Mouse (Mus musculus) hindbrain, embryonic 12.5 days (tissue): Measurements from ENCODE around the gene Pafah1b2. TPM values are rescaled to one million over a fixed set of nuclear protein-coding genes. Genes with fewer than 3 reads are reported as not detected.

Experiments
- ATAC-seq: fragments of 200-750 bp; cut with Nextera tagmentation; 2 replicates; pipeline ENCODE4 v1.8.0; 2017; ENCODE audit warnings: moderate TSS enrichment; ENCODE audit not compliant: low FRiP score
- H3K27ac ChIP-seq: fragments of 300-500 bp; sonication (generic); 2 replicates; pipeline ENCODE4 v1.5.1; 2016; ENCODE audit warnings: mild to moderate bottlenecking
- H3K27me3 ChIP-seq: fragments of 300-500 bp; sonication (generic); 2 replicates; pipeline ENCODE4 v1.6.1; 2016; ENCODE audit warnings: mild to moderate bottlenecking
- H3K36me3 ChIP-seq: fragments of 300-500 bp; sonication (generic); 2 replicates; pipeline ENCODE4 v1.6.1; 2016; ENCODE audit warnings: mild to moderate bottlenecking
- H3K4me1 ChIP-seq: fragments of 300-500 bp; sonication (generic); 2 replicates; pipeline ENCODE4 v1.6.1; 2016
- H3K4me2 ChIP-seq: fragments of 300-500 bp; sonication (generic); replicated peaks from 2 replicates; pipeline ENCODE4 v1.6.1; 2016; ENCODE audit warnings: mild to moderate bottlenecking
- H3K4me3 ChIP-seq: fragments of 300-500 bp; sonication (generic); 2 replicates; pipeline ENCODE4 v1.5.1; 2016; ENCODE audit warnings: mild to moderate bottlenecking
- H3K9ac ChIP-seq: fragments of 300-500 bp; sonication (generic); 2 replicates; pipeline ENCODE4 v1.6.1; 2016; ENCODE audit warnings: mild to moderate bottlenecking, moderate library complexity
- H3K9me3 ChIP-seq: fragments of 300-500 bp; sonication (generic); replicated peaks from 2 replicates; pipeline ENCODE4 v1.6.1; 2016; ENCODE audit warnings: mild to moderate bottlenecking
- WGBS: fragments of 180-500 bp; shearing (Covaris S2); methylation state at CpG from one replicate; pipeline ENCODE4 v1.1.7; 2016; 5-methylcytosine and 5-hydroxymethylcytosine counted together
- polyA plus RNA-seq: library from polyadenylated mRNA; unstranded; fragments of >200 nt; fragmentation: Nextera tagmentation; extraction: Ambion mirVana; gene quantifications from 2 replicates; pipeline ENCODE4 v1.2.1, GENCODE M21; 2016

Pafah1b2 gene
- polyA plus RNA-seq, 1 experiment from 2014 or later: 290 TPM

- H3K4me2 ChIP-seq: no peak overlapping the region
- WGBS: 80% methylated on average over 7 of the region's 7 CpGs
- ATAC-seq: no peak
- H3K36me3 ChIP-seq: peaks cover 37% of the 10 kb centered on the region
- H3K27ac ChIP-seq: no peak overlapping the region; the same call in 1 of the 2 replicates
- no peaks in the 10 kb centered on the region for H3K27me3 ChIP-seq
- H3K9ac ChIP-seq: no peak overlapping the region
- no peaks in the 10 kb centered on the region for H3K9me3 ChIP-seq
- peaks cover 21% of the 10 kb centered on the region for H3K4me1 ChIP-seq
- no peak overlapping the region for H3K4me3 ChIP-seq
These were observed 52.8 kb downstream of the Pafah1b2 start for GRCm38 (mm10) chr9:45959661-45960060.

GRCm38 (mm10) chr9:45958851-45959250 is 53.6 kb downstream of the Pafah1b2 start:
- no peak overlapping the region for H3K9ac ChIP-seq
- no peaks in the 10 kb centered on the region for H3K9me3 ChIP-seq
- no peaks in the 10 kb centered on the region for H3K27me3 ChIP-seq
- 37% methylated on average over 4 of the region's 4 CpGs for WGBS
- H3K27ac ChIP-seq: peak overlapping the region; percentile 26; the same call in 1 of the 2 replicates
- H3K36me3 ChIP-seq: peaks cover 30% of the 10 kb centered on the region
- H3K4me3 ChIP-seq: no peak overlapping the region
- H3K4me2 ChIP-seq: no peak overlapping the region
- H3K4me1 ChIP-seq: peaks cover 28% of the 10 kb centered on the region
- no peak for ATAC-seq

GRCm38 (mm10) chr9:45958023-45958670 is 54.3 kb downstream of the Pafah1b2 start:
- H3K27ac ChIP-seq: no peak overlapping the region; the same call in 1 of the 2 replicates
- H3K27me3 ChIP-seq: no peaks in the 10 kb centered on the region
- 72% methylated on average over 7 of the region's 7 CpGs for WGBS
- H3K4me2 ChIP-seq: no peak overlapping the region
- H3K9me3 ChIP-seq: no peaks in the 10 kb centered on the region
- H3K4me3 ChIP-seq: no peak overlapping the region
- H3K36me3 ChIP-seq: peaks cover 23% of the 10 kb centered on the region
- no peak for ATAC-seq
- H3K9ac ChIP-seq: no peak overlapping the region
- H3K4me1 ChIP-seq: peaks cover 35% of the 10 kb centered on the region

GRCm38 (mm10) chr9:45955107-45955963 is 57.2 kb downstream of the Pafah1b2 start, which contains the start of gene Sidt2:
Gene Sidt2 (minus strand): TSS chr9:45955258.
- Histone ChIP-seq H3K4me2 (peak within 1 kb of the TSS; percentile 94), H3K27me3 (no peaks in the 10 kb centered on the region), H3K4me3 (peak within 1 kb of the TSS; percentile 88), H3K9ac (peak within 1 kb of the TSS; percentile 91), H3K36me3 (peaks cover 15% of the 10 kb centered on the region), H3K27ac (peak within 1 kb of the TSS; percentile 85), H3K4me1 (peaks cover 39% of the 10 kb centered on the region), H3K9me3 (no peaks in the 10 kb centered on the region)
- under 1% methylated on average over 44 of the region's 48 CpGs for WGBS
- peak; percentile 95 for ATAC-seq

- peaks cover 39% of the 10 kb centered on the region for H3K4me1 ChIP-seq
- no peaks in the 10 kb centered on the region for H3K9me3 ChIP-seq
These were observed 58.0 kb downstream of the Pafah1b2 start for GRCm38 (mm10) chr9:45954294-45955106.

GRCm38 (mm10) chr9:45953511-45954293 is 58.8 kb downstream of the Pafah1b2 start:
- H3K9ac ChIP-seq: peak overlapping the region; percentile 91
- H3K4me3 ChIP-seq: peak overlapping the region; percentile 88
- H3K27ac ChIP-seq: peak overlapping the region; percentile 85; the same call in 1 of the 2 replicates
- no peak for ATAC-seq
- H3K9me3 ChIP-seq: no peaks in the 10 kb centered on the region
- peak overlapping the region; percentile 94 for H3K4me2 ChIP-seq
- WGBS: 64% methylated on average over 13 of the region's 13 CpGs
- H3K27me3 ChIP-seq: no peaks in the 10 kb centered on the region
- H3K4me1 ChIP-seq: peaks cover 36% of the 10 kb centered on the region
- H3K36me3 ChIP-seq: peaks cover 31% of the 10 kb centered on the region

More at GRCm38 (mm10) chr9:45954294-45955106, 58.0 kb downstream of the Pafah1b2 start:
- no peaks in the 10 kb centered on the region for H3K27me3 ChIP-seq
- H3K27ac ChIP-seq: peak overlapping the region; percentile 85
- peaks cover 24% of the 10 kb centered on the region for H3K36me3 ChIP-seq
- peak overlapping the region; percentile 91 for H3K9ac ChIP-seq
- WGBS: under 1% methylated on average over 62 of the region's 63 CpGs
- ATAC-seq: peak; percentile 64
- H3K4me2 ChIP-seq: peak overlapping the region; percentile 94
- H3K4me3 ChIP-seq: peak overlapping the region; percentile 88

GRCm38 (mm10) chr9:45952890-45953289 is 59.6 kb downstream of the Pafah1b2 start:
- H3K4me3 ChIP-seq: no peak overlapping the region
- peaks cover 38% of the 10 kb centered on the region for H3K36me3 ChIP-seq
- no peak overlapping the region for H3K27ac ChIP-seq
- no peaks in the 10 kb centered on the region for H3K9me3 ChIP-seq
- H3K9ac ChIP-seq: no peak overlapping the region
- 88% methylated on average over 7 of the region's 7 CpGs for WGBS
- ATAC-seq: no peak
- H3K27me3 ChIP-seq: no peaks in the 10 kb centered on the region
- peaks cover 31% of the 10 kb centered on the region for H3K4me1 ChIP-seq
- H3K4me2 ChIP-seq: no peak overlapping the region

- ATAC-seq: no peak
- no peaks in the 10 kb centered on the region for H3K27me3 ChIP-seq
- WGBS: 90% methylated on average over 4 of the region's 4 CpGs
- H3K27ac ChIP-seq: no peak overlapping the region
- no peak overlapping the region for H3K4me2 ChIP-seq
- peaks cover 31% of the 10 kb centered on the region for H3K4me1 ChIP-seq
- peaks cover 47% of the 10 kb centered on the region for H3K36me3 ChIP-seq
- no peak overlapping the region for H3K4me3 ChIP-seq
- no peak overlapping the region for H3K9ac ChIP-seq
- no peaks in the 10 kb centered on the region for H3K9me3 ChIP-seq
These were observed 60.4 kb downstream of the Pafah1b2 start for GRCm38 (mm10) chr9:45952057-45952456.

GRCm38 (mm10) chr9:45946872-45947183 is 65.7 kb downstream of the Pafah1b2 start:
- no peak overlapping the region for H3K9ac ChIP-seq
- no peaks in the 10 kb centered on the region for H3K9me3 ChIP-seq
- no peak overlapping the region for H3K27ac ChIP-seq
- no peak overlapping the region for H3K4me3 ChIP-seq
- no peak for ATAC-seq
- H3K36me3 ChIP-seq: peaks cover 93% of the 10 kb centered on the region
- no peaks in the 10 kb centered on the region for H3K4me1 ChIP-seq
- H3K4me2 ChIP-seq: no peak overlapping the region
- H3K27me3 ChIP-seq: no peaks in the 10 kb centered on the region
- WGBS: 91% methylated on average over 10 of the region's 10 CpGs

GRCm38 (mm10) chr9:45946182-45946871 is 66.2 kb downstream of the Pafah1b2 start:
- Histone ChIP-seq H3K9me3 (no peaks in the 10 kb centered on the region), H3K36me3 (peaks cover 93% of the 10 kb centered on the region), H3K4me3 (no peak overlapping the region), H3K4me2 (no peak overlapping the region), H3K27me3 (no peaks in the 10 kb centered on the region), H3K4me1 (no peaks in the 10 kb centered on the region), H3K27ac (no peak overlapping the region), H3K9ac (no peak overlapping the region)
- WGBS: 85% methylated on average over 16 of the region's 16 CpGs
- no peak for ATAC-seq

- H3K36me3 ChIP-seq: peaks cover 98% of the 10 kb centered on the region
- 92% methylated on average over 13 of the region's 13 CpGs for WGBS
- H3K4me3 ChIP-seq: no peak overlapping the region
- no peak overlapping the region for H3K4me2 ChIP-seq
- H3K9ac ChIP-seq: no peak overlapping the region
- no peaks in the 10 kb centered on the region for H3K4me1 ChIP-seq
- ATAC-seq: no peak
- no peaks in the 10 kb centered on the region for H3K27me3 ChIP-seq
- H3K27ac ChIP-seq: no peak overlapping the region
- no peaks in the 10 kb centered on the region for H3K9me3 ChIP-seq
These were observed 66.8 kb downstream of the Pafah1b2 start for GRCm38 (mm10) chr9:45945721-45946120.
